ENCODE assay signal across 14 mouse cellular contexts in the genomic region with DNA sequence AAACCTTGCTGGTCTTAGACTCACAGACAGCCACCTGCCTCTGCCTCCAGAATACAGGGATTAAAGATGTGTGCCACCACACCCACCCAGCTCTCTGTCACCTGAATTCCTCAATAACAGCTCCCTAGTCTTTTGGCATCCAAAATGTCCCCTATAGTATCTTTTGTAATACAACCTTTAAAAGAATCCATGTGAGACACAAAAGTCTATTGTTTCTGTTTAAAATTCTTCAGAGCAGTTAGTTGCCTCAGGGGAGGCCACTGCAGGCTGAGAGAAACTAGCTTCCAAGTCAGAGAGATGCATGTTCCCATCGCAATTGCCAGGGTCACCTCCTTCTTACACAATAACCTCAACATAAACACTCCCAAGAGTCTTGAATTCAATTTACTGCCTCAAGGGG.
"Had no signal": no experiment of that assay in that cellular context is flagged by ENCODE, and none has a peak within 500 bp of the region (broad histone marks: within the 10 kb centered on the region; RNA-seq: fewer than 3 reads in every experiment).

No protein-coding gene starts in this region.

- DNase-seq: lung, adult 18-20 months; lung, embryonic 14.5 days; lung, postnatal 10 days; right cerebral cortex, postnatal 14 days; thymus, adult 2 months; thymus, postnatal 25 days; thymus, postnatal 4 days had no signal

- H3K4me1 ChIP-seq: megakaryocyte, embryonic 14.5 days; midbrain, embryonic 13.5 days; midbrain, embryonic 15.5 days; neural tube, embryonic 12.5 days; stomach, embryonic 15.5 days had no signal

- H3K9ac ChIP-seq: lung, embryonic 14.5 days; midbrain, embryonic 13.5 days; midbrain, embryonic 15.5 days; neural tube, embryonic 12.5 days; stomach, embryonic 15.5 days had no signal

- H3K36me3 ChIP-seq: midbrain, embryonic 13.5 days; midbrain, embryonic 15.5 days; neural tube, embryonic 12.5 days; stomach, embryonic 15.5 days had no signal

- H3K4me3 ChIP-seq: megakaryocyte, embryonic 14.5 days; midbrain, embryonic 13.5 days; midbrain, embryonic 15.5 days; neural tube, embryonic 12.5 days; stomach, embryonic 15.5 days had no signal

- H3K27me3 ChIP-seq: megakaryocyte, embryonic 14.5 days; midbrain, embryonic 13.5 days; midbrain, embryonic 15.5 days; neural tube, embryonic 12.5 days; stomach, embryonic 15.5 days had no signal

- H3K9me3 ChIP-seq: midbrain, embryonic 13.5 days; midbrain, embryonic 15.5 days; neural tube, embryonic 12.5 days; stomach, embryonic 15.5 days had no signal

- H3K27ac ChIP-seq: macrophage; midbrain, embryonic 13.5 days; midbrain, embryonic 15.5 days; neural tube, embryonic 12.5 days; stomach, embryonic 15.5 days; stomach, postnatal 0 days had no signal
